Mouse (Mus musculus): ENCODE results near the gene Atp8b5. TPM values are rescaled to one million over a fixed set of nuclear protein-coding genes. Genes with fewer than 3 reads are reported as not detected.

The Atp8b5 gene
- polyA plus RNA-seq, 1 experiment from 2014 or later, result 1.1 TPM

DNA sequence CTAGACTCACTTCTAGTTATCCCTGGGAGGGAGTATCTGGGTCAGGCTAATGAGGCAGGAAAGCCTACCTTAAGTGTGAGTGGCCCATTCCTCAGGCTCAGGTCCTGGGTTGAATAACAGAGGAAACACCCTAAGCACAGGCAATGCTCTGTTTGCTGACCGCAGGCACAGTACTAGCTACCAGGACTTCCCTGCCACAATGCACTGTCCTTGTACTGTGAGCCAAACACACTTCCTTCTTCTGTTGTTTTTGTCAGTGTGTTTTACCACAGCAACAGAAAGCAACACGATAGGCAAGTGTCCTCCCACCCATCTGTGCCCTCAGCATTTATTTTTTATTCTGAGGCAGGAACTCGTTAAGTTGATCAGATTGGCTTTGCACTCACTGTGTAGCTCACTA, 20.3 kb downstream of the Atp8b5 start:
- H3K4me2 ChIP-seq (replicated peaks; ENCODE audit: low read depth), result no peak overlapping the region
- no peaks in the 10 kb centered on the region for H3K36me3 ChIP-seq (ENCODE audit: control insufficient read depth, insufficient read depth)
- no peak for TF ChIP-seq CTCF (IDR thresholded peaks at IDR 0.05; ENCODE audit: low read depth)
- no peaks in the 10 kb centered on the region for H3K27me3 ChIP-seq (replicated peaks; ENCODE audit: control insufficient read depth, insufficient read depth, low read length)
- no peak overlapping the region for H3K4me3 ChIP-seq (ENCODE audit: low read depth, low read length)
- H3K27ac ChIP-seq (ENCODE audit: low read depth, low read length), result no peak overlapping the region
- H3K9ac ChIP-seq (ENCODE audit: low read depth, low read length), result no peak overlapping the region
- ATAC-seq, result no peak
- no peaks in the 10 kb centered on the region for H3K9me3 ChIP-seq (ENCODE audit: control insufficient read depth)
- 81% methylated on average over 3 of the region's 3 CpGs for WGBS
- no peaks in the 10 kb centered on the region for H3K4me1 ChIP-seq (replicated peaks; ENCODE audit: control insufficient read depth, insufficient read depth, low read length)

DNA sequence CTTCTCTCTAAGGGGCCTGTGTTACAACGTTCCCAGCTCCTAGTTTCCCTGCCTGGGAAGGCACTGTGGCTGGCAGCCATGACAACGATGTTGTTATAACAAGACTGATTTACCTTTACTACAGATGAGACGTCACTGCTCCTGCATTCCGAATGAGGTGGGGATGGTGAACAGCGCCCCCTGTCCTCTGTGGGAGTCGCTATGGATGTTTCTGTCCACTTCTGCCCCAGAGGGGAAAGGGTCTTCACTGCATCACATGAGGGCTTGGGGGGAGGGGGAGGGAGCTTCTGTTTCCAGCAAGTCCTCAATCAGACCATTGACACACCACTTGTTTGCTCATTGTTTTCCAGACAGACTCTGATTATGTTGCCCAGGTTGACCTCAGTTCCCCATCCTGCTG, 27.0 kb downstream of the Atp8b5 start:
- H3K4me3 ChIP-seq (ENCODE audit: low read depth, low read length), result no peak overlapping the region
- no peak overlapping the region for H3K9ac ChIP-seq (ENCODE audit: low read depth, low read length)
- ATAC-seq, result no peak

DNA sequence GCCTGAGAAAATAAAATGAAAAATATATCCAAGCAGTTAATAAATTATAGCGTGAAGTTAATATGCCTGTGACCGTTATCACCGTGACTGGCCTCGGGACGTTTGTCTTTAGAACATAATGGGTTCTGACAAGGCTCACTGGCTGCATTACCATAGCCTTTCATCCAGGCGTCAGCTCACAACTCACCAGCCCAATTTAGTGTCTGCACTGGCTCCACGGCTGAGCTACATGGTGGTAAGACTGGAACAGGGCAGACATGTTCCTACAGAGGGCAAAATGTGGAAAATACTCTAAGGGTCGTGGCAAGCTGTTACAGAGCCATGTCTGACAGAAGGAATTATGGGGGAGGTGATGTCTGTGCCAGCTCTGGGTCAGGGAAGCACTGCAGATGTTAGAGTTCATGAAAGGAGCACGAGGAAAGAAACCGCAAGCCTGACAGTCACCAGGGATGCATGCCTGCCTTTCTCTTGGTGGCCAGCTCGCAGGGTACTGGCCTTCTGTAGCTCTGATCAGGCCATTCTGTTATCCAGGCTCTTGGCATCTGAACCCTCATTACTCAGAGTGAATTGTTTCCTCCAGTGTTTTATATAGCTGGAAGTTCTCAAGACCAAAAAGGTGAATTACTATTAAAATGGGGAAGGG, 42.9 kb downstream of the Atp8b5 start:
- 78% methylated on average over 11 of the region's 11 CpGs for WGBS
- Histone ChIP-seq H3K4me3 (ENCODE audit: low read depth, low read length) (no peak overlapping the region), H3K4me2 (replicated peaks; ENCODE audit: low read depth) (no peak overlapping the region), H3K9ac (ENCODE audit: low read depth, low read length) (no peak overlapping the region), H3K4me1 (replicated peaks; ENCODE audit: control insufficient read depth, insufficient read depth, low read length) (no peaks in the 10 kb centered on the region), H3K27ac (ENCODE audit: low read depth, low read length) (no peak overlapping the region), H3K9me3 (ENCODE audit: control insufficient read depth) (no peaks in the 10 kb centered on the region), H3K36me3 (ENCODE audit: control insufficient read depth, insufficient read depth) (no peaks in the 10 kb centered on the region), H3K27me3 (replicated peaks; ENCODE audit: control insufficient read depth, insufficient read depth, low read length) (no peaks in the 10 kb centered on the region)
- ATAC-seq, result no peak
- TF ChIP-seq CTCF (IDR thresholded peaks at IDR 0.05; ENCODE audit: low read depth), result no peak

More for the DNA sequence above, 27.0 kb downstream of the Atp8b5 start:
- no peaks in the 10 kb centered on the region for H3K4me1 ChIP-seq (replicated peaks; ENCODE audit: control insufficient read depth, insufficient read depth, low read length)
- peak; percentile 62 for TF ChIP-seq CTCF (IDR thresholded peaks at IDR 0.05; ENCODE audit: low read depth)
- WGBS, result 31% methylated on average over 6 of the region's 6 CpGs
- H3K9me3 ChIP-seq (ENCODE audit: control insufficient read depth), result no peaks in the 10 kb centered on the region
- H3K4me2 ChIP-seq (replicated peaks; ENCODE audit: low read depth), result no peak overlapping the region
- no peak overlapping the region for H3K27ac ChIP-seq (ENCODE audit: low read depth, low read length)
- H3K27me3 ChIP-seq (replicated peaks; ENCODE audit: control insufficient read depth, insufficient read depth, low read length), result no peaks in the 10 kb centered on the region
- no peaks in the 10 kb centered on the region for H3K36me3 ChIP-seq (ENCODE audit: control insufficient read depth, insufficient read depth)

DNA sequence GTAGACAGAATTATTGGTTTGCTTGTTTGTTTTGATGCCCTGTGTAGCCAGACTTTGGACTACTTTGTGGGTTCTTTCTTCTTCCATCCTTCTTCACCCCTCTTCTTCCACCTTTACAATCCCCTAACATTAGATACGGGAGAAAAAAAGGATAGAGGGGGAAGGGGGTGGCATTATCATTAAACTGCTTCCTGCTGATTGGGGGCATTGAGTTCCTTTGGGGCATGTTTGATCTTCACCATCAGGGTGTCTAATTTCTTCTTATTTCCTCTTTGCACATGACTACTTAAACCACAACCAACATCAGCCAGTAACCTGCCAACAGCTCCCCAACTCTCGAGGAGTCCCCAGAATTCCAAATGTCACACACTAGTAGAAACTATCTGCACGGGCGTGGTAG, 54.6 kb downstream of the Atp8b5 start:
- Histone ChIP-seq H3K27ac (ENCODE audit: low read depth, low read length) (no peak overlapping the region), H3K4me3 (ENCODE audit: low read depth, low read length) (no peak overlapping the region), H3K4me1 (replicated peaks; ENCODE audit: control insufficient read depth, insufficient read depth, low read length) (no peaks in the 10 kb centered on the region), H3K9me3 (ENCODE audit: control insufficient read depth) (no peaks in the 10 kb centered on the region), H3K36me3 (ENCODE audit: control insufficient read depth, insufficient read depth) (no peaks in the 10 kb centered on the region), H3K4me2 (replicated peaks; ENCODE audit: low read depth) (no peak overlapping the region), H3K9ac (ENCODE audit: low read depth, low read length) (no peak overlapping the region), H3K27me3 (replicated peaks; ENCODE audit: control insufficient read depth, insufficient read depth, low read length) (no peaks in the 10 kb centered on the region)
- WGBS, result 81% methylated on average over 4 of the region's 4 CpGs
- no peak for TF ChIP-seq CTCF (IDR thresholded peaks at IDR 0.05; ENCODE audit: low read depth)
- ATAC-seq, result no peak

GRCm38 (mm10) chr4:43322336-43322735, 55.4 kb downstream of the Atp8b5 start:
- no peak for TF ChIP-seq CTCF (IDR thresholded peaks at IDR 0.05; ENCODE audit: low read depth)
- Histone ChIP-seq H3K4me2 (replicated peaks; ENCODE audit: low read depth) (no peak overlapping the region), H3K36me3 (ENCODE audit: control insufficient read depth, insufficient read depth) (no peaks in the 10 kb centered on the region), H3K4me3 (ENCODE audit: low read depth, low read length) (no peak overlapping the region), H3K9me3 (ENCODE audit: control insufficient read depth) (no peaks in the 10 kb centered on the region), H3K27me3 (replicated peaks; ENCODE audit: control insufficient read depth, insufficient read depth, low read length) (no peaks in the 10 kb centered on the region), H3K27ac (ENCODE audit: low read depth, low read length) (no peak overlapping the region), H3K4me1 (replicated peaks; ENCODE audit: control insufficient read depth, insufficient read depth, low read length) (no peaks in the 10 kb centered on the region), H3K9ac (ENCODE audit: low read depth, low read length) (no peak overlapping the region)
- ATAC-seq, result no peak
- 85% methylated on average over 14 of the region's 14 CpGs for WGBS

DNA sequence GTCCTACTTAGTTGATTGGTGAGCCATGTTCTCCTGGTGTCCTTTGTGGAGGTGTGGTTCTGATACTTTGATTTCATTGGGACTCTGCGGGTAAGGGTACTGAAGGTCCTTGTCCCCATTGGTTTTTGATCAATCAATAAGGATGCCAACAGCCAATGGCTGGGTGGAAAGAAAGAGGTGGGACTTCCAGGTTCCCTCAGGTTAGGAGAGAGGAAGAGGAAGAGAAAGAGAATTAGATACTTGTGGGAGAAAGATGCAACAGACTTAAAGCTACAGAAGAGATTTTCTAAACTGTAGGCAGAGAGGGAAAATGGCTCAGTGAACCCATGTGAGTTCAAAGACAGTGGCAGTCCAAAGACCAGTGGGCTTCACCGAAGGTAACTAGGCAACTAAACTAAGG, 60.2 kb downstream of the Atp8b5 start:
- no peaks in the 10 kb centered on the region for H3K36me3 ChIP-seq (ENCODE audit: control insufficient read depth, insufficient read depth)

More for the DNA sequence above, 60.2 kb downstream of the Atp8b5 start:
- WGBS, result 99% methylated on average over 2 of the region's 2 CpGs
- H3K27ac ChIP-seq (ENCODE audit: low read depth, low read length), result no peak overlapping the region
- H3K27me3 ChIP-seq (replicated peaks; ENCODE audit: control insufficient read depth, insufficient read depth, low read length), result no peaks in the 10 kb centered on the region
- no peak overlapping the region for H3K4me3 ChIP-seq (ENCODE audit: low read depth, low read length)
- ATAC-seq, result no peak
- H3K9ac ChIP-seq (ENCODE audit: low read depth, low read length), result no peak overlapping the region
- H3K9me3 ChIP-seq (ENCODE audit: control insufficient read depth), result no peaks in the 10 kb centered on the region
- H3K4me1 ChIP-seq (replicated peaks; ENCODE audit: control insufficient read depth, insufficient read depth, low read length), result no peaks in the 10 kb centered on the region
- no peak for TF ChIP-seq CTCF (IDR thresholded peaks at IDR 0.05; ENCODE audit: low read depth)
- H3K4me2 ChIP-seq (replicated peaks; ENCODE audit: low read depth), result no peak overlapping the region

Data from intestine, postnatal 0 days (tissue).